Mouse (Mus musculus): Measurements from ENCODE around the gene Sf3b4. TPM values are rescaled to one million over a fixed set of nuclear protein-coding genes. Genes with fewer than 3 reads are reported as not detected.
"Not testable (repeated sequence)": the region's sequence is repeated elsewhere in the genome, so short reads cannot be mapped to it uniquely, and the experiment has no call there.

Sf3b4 gene
- total RNA-seq, 4 experiments from 2014 or later, result 40.3 to 48.5 (median 43.0) TPM

DNA sequence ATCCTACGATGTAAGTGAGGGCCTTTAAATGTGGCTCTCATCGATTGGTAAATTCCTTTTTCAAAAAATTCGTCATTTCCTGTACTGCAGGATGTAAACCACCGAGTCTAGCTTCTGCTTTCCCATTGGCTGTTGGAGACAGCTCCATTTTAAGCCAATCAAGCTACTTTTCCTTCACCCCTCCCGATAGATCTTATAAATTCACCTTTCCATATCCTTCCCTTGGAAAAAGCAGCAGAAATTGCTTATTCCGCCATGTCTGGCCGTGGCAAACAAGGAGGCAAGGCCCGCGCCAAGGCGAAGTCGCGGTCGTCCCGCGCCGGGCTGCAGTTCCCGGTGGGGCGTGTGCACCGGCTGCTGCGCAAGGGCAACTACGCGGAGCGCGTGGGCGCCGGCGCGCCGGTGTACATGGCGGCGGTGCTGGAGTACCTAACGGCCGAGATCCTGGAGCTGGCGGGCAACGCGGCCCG lies 47.6 kb downstream of the Sf3b4 start, which contains the start of the genes Bola1 and Hist2h2ab:
TSS of gene Bola1 (minus strand) at position 49 of the 470 bp plus-strand sequence.
TSS of gene Hist2h2ab (plus strand) at position 205 of the 470 bp plus-strand sequence.
- peak; percentile 78 to 81 for DNase-seq (ENCODE audit: low spot score in 2 of 2)

DNA sequence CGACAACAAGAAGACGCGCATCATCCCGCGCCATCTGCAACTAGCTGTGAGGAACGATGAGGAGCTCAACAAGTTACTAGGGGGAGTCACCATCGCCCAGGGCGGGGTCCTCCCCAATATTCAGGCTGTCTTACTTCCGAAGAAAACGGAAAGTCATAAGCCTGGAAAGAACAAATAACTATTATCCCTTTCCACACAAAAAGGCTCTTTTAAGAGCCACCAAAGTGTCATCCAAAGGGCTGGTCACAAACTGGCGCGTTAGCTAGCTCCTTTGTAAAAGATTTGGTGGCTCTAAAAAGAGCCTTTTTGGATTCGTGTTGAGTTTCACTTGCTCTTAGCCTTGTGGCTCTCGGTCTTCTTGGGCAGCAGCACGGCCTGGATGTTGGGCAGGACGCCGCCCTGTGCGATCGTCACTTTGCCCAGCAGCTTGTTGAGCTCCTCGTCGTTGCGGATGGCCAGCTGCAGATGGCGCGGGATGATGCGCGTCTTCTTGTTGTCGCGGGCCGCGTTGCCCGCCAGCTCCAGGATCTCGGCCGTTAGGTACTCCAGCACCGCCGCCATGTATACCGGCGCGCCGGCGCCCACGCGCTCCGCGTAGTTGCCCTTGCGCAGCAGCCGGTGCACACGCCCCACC lies 48.1 kb downstream of the Sf3b4 start:
- not testable (repeated sequence) for DNase-seq (ENCODE audit: low spot score in 2 of 2)

DNA sequence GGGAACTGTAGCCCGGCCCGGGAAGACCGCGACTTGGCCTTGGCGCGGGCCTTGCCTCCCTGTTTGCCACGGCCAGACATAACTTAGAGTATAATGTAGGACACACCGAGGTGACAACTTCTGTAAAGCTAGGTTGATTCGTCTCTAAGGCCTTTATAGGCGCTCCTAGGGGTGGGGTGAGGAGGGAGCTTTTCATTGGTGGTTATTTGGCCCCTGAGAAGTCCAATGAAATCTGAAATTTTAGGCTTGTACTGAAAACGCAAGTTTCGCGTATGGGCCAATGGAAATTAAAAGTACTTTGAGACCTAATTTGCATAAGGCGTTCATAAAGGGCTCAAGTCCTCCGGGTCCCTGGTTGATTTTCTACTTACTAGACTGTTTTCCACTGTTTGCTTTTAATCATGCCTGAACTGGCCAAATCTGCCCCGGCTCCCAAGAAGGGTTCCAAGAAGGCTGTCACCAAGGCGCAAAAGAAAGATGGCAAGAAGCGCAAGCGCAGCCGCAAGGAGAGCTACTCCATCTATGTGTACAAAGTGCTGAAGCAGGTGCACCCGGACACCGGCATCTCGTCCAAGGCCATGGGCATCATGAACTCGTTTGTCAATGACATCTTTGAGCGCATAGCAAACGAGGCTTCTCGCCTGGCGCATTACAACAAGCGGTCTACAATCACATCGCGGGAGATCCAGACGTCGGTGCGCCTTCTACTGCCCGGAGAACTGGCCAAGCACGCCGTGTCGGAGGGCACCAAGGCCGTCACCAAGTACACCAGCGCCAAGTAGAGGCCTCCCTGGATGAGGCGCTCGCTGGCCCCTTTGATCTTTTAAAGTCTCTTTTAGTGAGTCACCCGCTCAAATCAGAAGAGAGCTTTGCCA lies 48.9 kb downstream of the Sf3b4 start, which contains the start of the genes Hist2h2ac and Hist2h2be:
TSS of gene Hist2h2ac (minus strand) at position 116 of the 875 bp plus-strand sequence.
TSS of gene Hist2h2be (plus strand) at position 355 of the 875 bp plus-strand sequence.
- peak; percentile 86 to 87 for DNase-seq (ENCODE audit: low spot score in 2 of 2)

DNA sequence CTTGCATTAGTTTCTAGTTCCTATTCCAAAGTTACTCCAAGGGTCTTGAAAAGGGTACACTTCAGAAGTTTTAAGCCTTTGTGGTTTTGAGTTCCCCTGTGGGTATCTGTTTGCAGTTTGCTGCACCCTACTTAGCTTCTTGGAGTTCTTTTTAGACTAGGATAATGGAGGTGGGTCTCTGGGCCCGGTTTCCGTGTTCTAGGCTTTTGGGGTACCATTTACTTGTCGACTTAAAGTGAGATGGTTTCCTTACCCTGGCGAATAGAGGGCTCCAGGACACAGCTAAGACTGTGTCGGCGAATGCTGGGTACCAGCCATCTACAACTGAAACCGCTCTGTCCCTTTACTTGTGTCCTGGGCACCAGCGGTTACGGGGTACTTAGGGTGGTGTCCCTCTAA lies 49.5 kb downstream of the Sf3b4 start:
- DNase-seq (ENCODE audit: low spot score in 2 of 2), result no peak

GRCm38 (mm10) chr3:96222774-96223173 lies 50.6 kb downstream of the Sf3b4 start:
- DNase-seq (ENCODE audit: low spot score in 2 of 2), result no peak

GRCm38 (mm10) chr3:96225421-96225820 lies 53.3 kb downstream of the Sf3b4 start:
- DNase-seq (ENCODE audit: low spot score in 2 of 2), result no peak

Small RNAs within 50 kb of the gene (microRNA-seq; reads per million reads assigned to microRNA genes)
- gene Gm44492, result 0 reads per million in 2 experiments

Other genes with a start within 250 kb of the Sf3b4 start
- 100 to 1,000 TPM in 3 of 4 experiments, 10 to 100 TPM in 1; 95.2 to 110 (median 106) TPM for gene Anp32e, start 243.1 kb upstream of the Sf3b4 start, total RNA-seq (2022)
- gene Plekho1, start 176.3 kb upstream of the Sf3b4 start, total RNA-seq (2022), result 10 to 100 TPM; 64.0 to 86.2 (median 81.6) TPM
- gene Vps45, start 113.9 kb upstream of the Sf3b4 start, total RNA-seq (2022), result 10 to 100 TPM; 44.9 to 55.2 (median 50.3) TPM
- gene Otud7b, start 67.8 kb upstream of the Sf3b4 start, total RNA-seq (2022), result 10 to 100 TPM; 33.4 to 40.7 (median 38.5) TPM
- gene Mtmr11, start 10.3 kb upstream of the Sf3b4 start, total RNA-seq (2022), result 1 to 10 TPM; 5.8 to 8.4 (median 6.9) TPM
- 100 to 1,000 TPM; 434 to 460 (median 443) TPM for gene Sv2a, start 8.8 kb downstream of the Sf3b4 start, total RNA-seq (2022)
- gene Bola1, start 47.4 kb downstream of the Sf3b4 start, total RNA-seq (2022), result 10 to 100 TPM; 14.9 to 20.7 (median 18.3) TPM
- 10 to 100 TPM; 11.1 to 15.2 (median 14.1) TPM for gene Hist2h2ab, start 47.5 kb downstream of the Sf3b4 start, total RNA-seq (2022)
- 10 to 100 TPM; 26.7 to 37.7 (median 31.8) TPM for gene Hist2h2ac, start 48.5 kb downstream of the Sf3b4 start, total RNA-seq (2022)
- gene Hist2h2be, start 48.8 kb downstream of the Sf3b4 start, total RNA-seq (2022), result 1 to 10 TPM; 4.9 to 7.1 (median 5.4) TPM
- 1 to 10 TPM; 1.1 to 4.8 (median 4.3) TPM for gene Hist2h3c2, start 66.8 kb downstream of the Sf3b4 start, total RNA-seq (2022)
- 100 to 1,000 TPM; 190 to 245 (median 229) TPM for gene Hist2h2aa2, start 67.9 kb downstream of the Sf3b4 start, total RNA-seq (2022)
- 10 to 100 TPM in 2 of 4 experiments, 1 to 10 TPM in 2; 5.2 to 28.7 (median 10.2) TPM for gene Hist2h2aa1, start 73.2 kb downstream of the Sf3b4 start, total RNA-seq (2022)
- gene Hist2h3c1, start 74.4 kb downstream of the Sf3b4 start, total RNA-seq (2022), result not detected
- gene Hist2h4, start 91.0 kb downstream of the Sf3b4 start, total RNA-seq (2022), result 10 to 100 TPM; 27.2 to 32.5 (median 29.5) TPM
- gene Hist2h3b, start 96.3 kb downstream of the Sf3b4 start, total RNA-seq (2022), result 10 to 100 TPM; 45.5 to 68.8 (median 61.8) TPM
- gene Hist2h2bb, start 97.4 kb downstream of the Sf3b4 start, total RNA-seq (2022), result 100 to 1,000 TPM; 160 to 229 (median 192) TPM
- 1 to 10 TPM; 1.7 to 6.5 (median 3.5) TPM for gene Fcgr1, start 121.6 kb downstream of the Sf3b4 start, total RNA-seq (2022)